Mouse (Mus musculus): Measurements from ENCODE around the gene Myo1e. TPM values are rescaled to one million over a fixed set of nuclear protein-coding genes. Genes with fewer than 3 reads are reported as not detected.

Myo1e gene
- polyA plus RNA-seq, 1 experiment = 15.4 TPM

- H3K4me1 ChIP-seq (ENCODE audit: control insufficient read depth, insufficient read depth, insufficient read length) = peaks cover 4% of the 10 kb centered on the region; the same call in 1 of the 2 replicates
- no peak for DNase-seq (ENCODE audit: low read depth in 1 of 2, low spot score in 2 of 2)
- H3K27me3 ChIP-seq (ENCODE audit: control insufficient read depth, insufficient read depth, low read length) = no peaks in the 10 kb centered on the region
- H3K36me3 ChIP-seq (ENCODE audit: control insufficient read depth, insufficient read depth, low read length) = peaks cover 19% of the 10 kb centered on the region
- H3K4me3 ChIP-seq (ENCODE audit: extremely low read depth, insufficient read depth, insufficient read length) = no peak overlapping the region
- H3K27ac ChIP-seq (ENCODE audit: insufficient read depth, low read length) = no peak overlapping the region
- WGBS = 96% methylated on average over 5 of the region's 5 CpGs
- TF ChIP-seq CTCF (IDR thresholded peaks at IDR 0.05; ENCODE audit: extremely low read depth, insufficient read depth, insufficient read length, insufficient replicate concordance) (no peak), POLR2A (IDR thresholded peaks at IDR 0.05; ENCODE audit: low read depth, low read length) (no peak)
Measured at GRCm38 (mm10) chr9:70449072-70449471, 241.9 kb downstream of the Myo1e start.

Other genes starting within 250 kb of the Myo1e start
- 16.1 and 19.0 TPM in 2 replicates for gene Bnip2, start 217.9 kb upstream of the Myo1e start, polyA plus RNA-seq (2012; rRNA removed)
- 11.2 and 14.9 TPM in 2 replicates for gene Gtf2a2, start 194.8 kb upstream of the Myo1e start, polyA plus RNA-seq (2012; rRNA removed)
- gene Gcnt3, start 169.3 kb upstream of the Myo1e start, polyA plus RNA-seq (2012; rRNA removed) = not detected in 2 replicates
- 0.26 and 0.50 TPM in 2 replicates for gene Fam81a, start 64.8 kb upstream of the Myo1e start, polyA plus RNA-seq (2012; rRNA removed)
- gene Ccnb2, start 214.2 kb downstream of the Myo1e start, polyA plus RNA-seq (2012; rRNA removed) = 12.3 and 12.9 TPM in 2 replicates

Data from spleen, adult 2 months (tissue).